Mouse (Mus musculus) stomach, postnatal 0 days (tissue): ENCODE measurements around the gene Gli2. TPM values are rescaled to one million over a fixed set of nuclear protein-coding genes. Genes with fewer than 3 reads are reported as not detected.
A peak's percentile ranks its signal among the peaks of the same experiment; 100 is the strongest.

Experiments
- ATAC-seq: fragments of 200-750 bp; cut with Nextera tagmentation; 2 replicates; pipeline ENCODE4 v1.8.0; 2017; ENCODE audit not compliant: low FRiP score, low TSS enrichment
- DNase-seq: peaks from one replicate; pipeline ENCODE4 v3.0.0-alpha.2; 2016; ENCODE audit warnings: low spot score
- H3K27ac ChIP-seq: fragments of 300-500 bp; sonication (generic); replicated peaks from 2 replicates; pipeline ENCODE4 v1.5.1; 2014; ENCODE audit warnings: mild to moderate bottlenecking, control low read depth
- H3K27me3 ChIP-seq: fragments of 300-500 bp; sonication (generic); 2 replicates; pipeline ENCODE4 v1.6.1; 2014; ENCODE audit warnings: low read length; ENCODE audit not compliant: control insufficient read depth, insufficient read depth
- H3K36me3 ChIP-seq: fragments of 300-500 bp; sonication (generic); 2 replicates; pipeline ENCODE4 v1.6.1; 2014; ENCODE audit warnings: low read length, mixed read lengths; ENCODE audit not compliant: control insufficient read depth, insufficient read depth
- H3K4me1 ChIP-seq: fragments of 300-500 bp; sonication (generic); replicated peaks from 2 replicates; pipeline ENCODE4 v1.6.1; 2014; ENCODE audit warnings: antibody characterized with exemption; ENCODE audit not compliant: control insufficient read depth, insufficient read depth
- H3K4me2 ChIP-seq: fragments of 300-500 bp; sonication (generic); replicated peaks from 2 replicates; pipeline ENCODE4 v1.6.1; 2014; ENCODE audit warnings: low read depth, mild to moderate bottlenecking, control low read depth, moderate library complexity
- H3K4me3 ChIP-seq: fragments of 300-500 bp; sonication (generic); 2 replicates; pipeline ENCODE4 v1.5.1; 2014; ENCODE audit warnings: low read depth, low read length, control low read depth
- H3K9ac ChIP-seq: fragments of 300-500 bp; sonication (generic); 2 replicates; pipeline ENCODE4 v1.6.1; 2014; ENCODE audit warnings: mild to moderate bottlenecking, low read length, control low read depth, mixed read lengths
- H3K9me3 ChIP-seq: fragments of 300-500 bp; sonication (generic); 2 replicates; pipeline ENCODE4 v1.6.1; 2016; ENCODE audit warnings: low read length; ENCODE audit not compliant: control insufficient read depth
- CTCF ChIP-seq: IDR thresholded peaks from 2 replicates; pipeline ENCODE4 v1.5.1; 2016; ENCODE audit warnings: antibody characterized with exemption, low read depth, mild to moderate bottlenecking, moderate library complexity
- EP300 ChIP-seq: optimal IDR thresholded peaks from 2 replicates; pipeline ENCODE3; 2016; ENCODE audit warnings: antibody characterized with exemption
- WGBS: fragments of 180-500 bp; shearing (Covaris S2); extraction: QIAGEN DNeasy Blood & Tissue Kit; methylation state at CpG from one replicate; pipeline ENCODE4 v1.1.7; 2014; 5-methylcytosine and 5-hydroxymethylcytosine counted together
- polyA plus RNA-seq: library from polyadenylated mRNA; unstranded; fragments of >200 nt; fragmentation: Nextera tagmentation; extraction: Ambion mirVana; gene quantifications from 2 replicates; pipeline ENCODE4 v1.2.1, GENCODE M21; 2015

The Gli2 gene
- polyA plus RNA-seq, 1 experiment from 2014 or later = 2.0 TPM

DNA sequence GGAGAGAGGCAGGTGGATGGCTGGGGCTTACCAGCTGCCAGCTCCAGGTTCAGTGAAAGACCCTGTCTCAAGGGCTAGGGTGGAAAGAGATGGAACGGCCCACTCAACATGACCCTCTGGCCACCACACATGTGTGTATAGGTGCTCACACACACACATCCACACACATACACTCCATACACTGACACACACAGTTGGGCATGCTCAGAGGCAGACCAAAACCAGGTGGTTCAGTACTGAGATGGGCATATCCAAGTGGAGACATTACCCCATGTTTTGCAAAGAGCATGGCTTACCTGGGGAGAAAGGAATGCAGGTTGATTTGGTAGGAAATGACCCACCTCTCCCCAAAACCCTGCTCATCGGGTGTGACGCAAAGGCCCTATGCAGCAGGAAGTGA is 228.4 kb downstream of the Gli2 start:
- no peak overlapping the region for H3K4me3 ChIP-seq
- no peak overlapping the region for H3K27ac ChIP-seq
- DNase-seq (no peak), ATAC-seq (peak; percentile 38; the same call in 1 of the 2 replicates)
- H3K4me2 ChIP-seq = no peak overlapping the region
- H3K9me3 ChIP-seq = no peaks in the 10 kb centered on the region
- WGBS = 65% methylated on average over 3 of the region's 3 CpGs
- TF ChIP-seq EP300 = no peak
- no peak for TF ChIP-seq CTCF
- no peak overlapping the region for H3K9ac ChIP-seq
- peaks cover 3% of the 10 kb centered on the region; the same call in 1 of the 2 replicates for H3K4me1 ChIP-seq
- no peaks in the 10 kb centered on the region for H3K27me3 ChIP-seq
- no peaks in the 10 kb centered on the region for H3K36me3 ChIP-seq

DNA sequence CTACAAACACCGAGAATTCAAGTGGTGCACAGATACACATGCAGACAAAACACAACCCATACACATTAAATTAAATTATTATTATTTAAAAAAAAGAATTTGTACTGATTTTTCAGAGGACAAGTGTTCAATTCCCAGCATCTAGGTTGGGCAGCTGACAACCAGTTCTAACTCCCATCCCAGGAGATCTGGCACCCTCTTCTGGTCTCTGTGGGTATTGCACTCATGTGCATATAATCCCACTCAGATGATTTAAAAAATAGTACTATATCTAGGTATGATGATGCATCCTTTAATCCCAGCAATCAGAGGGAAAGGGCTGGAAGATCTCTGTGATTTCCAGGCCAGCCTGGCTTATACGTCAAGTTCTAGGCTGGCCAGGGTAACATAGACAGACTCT is 231.2 kb downstream of the Gli2 start:
- TF ChIP-seq CTCF (peak; percentile 42), EP300 (no peak)
- ATAC-seq = no peak
- Histone ChIP-seq H3K4me3 (no peak overlapping the region), H3K36me3 (no peaks in the 10 kb centered on the region), H3K9ac (no peak overlapping the region), H3K9me3 (no peaks in the 10 kb centered on the region), H3K4me1 (peaks cover 3% of the 10 kb centered on the region; the same call in 1 of the 2 replicates), H3K4me2 (no peak overlapping the region), H3K27ac (no peak overlapping the region), H3K27me3 (no peaks in the 10 kb centered on the region)
- no peak for DNase-seq
- 97% methylated on average over 2 of the region's 2 CpGs for WGBS

DNA sequence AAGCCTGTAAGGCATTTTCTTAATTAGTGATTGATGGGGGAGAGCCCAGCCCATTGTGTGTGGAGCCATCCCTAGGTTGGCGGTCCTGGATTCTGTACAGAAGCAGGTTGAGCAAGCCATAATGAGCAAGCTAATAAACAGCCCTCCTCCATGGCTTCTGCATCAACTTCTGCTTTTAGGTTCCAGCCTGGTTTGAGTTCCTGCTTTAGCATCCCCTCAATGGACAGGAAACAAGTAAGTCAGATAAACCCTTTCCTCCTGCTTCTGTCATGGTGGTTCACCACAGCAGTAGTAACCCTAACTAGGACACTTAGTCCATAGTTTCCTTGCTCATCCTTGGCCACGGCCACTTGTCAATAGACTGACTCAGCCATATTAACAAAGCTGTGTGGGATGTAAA is 238.4 kb downstream of the Gli2 start:
- H3K27ac ChIP-seq = no peak overlapping the region
- WGBS = 95% methylated on average over 2 of the region's 2 CpGs
- TF ChIP-seq EP300 = no peak
- TF ChIP-seq CTCF = no peak
- no peak for DNase-seq
- ATAC-seq = no peak
- H3K4me1 ChIP-seq = no peaks in the 10 kb centered on the region
- no peaks in the 10 kb centered on the region for H3K9me3 ChIP-seq
- H3K4me3 ChIP-seq = no peak overlapping the region
- H3K9ac ChIP-seq = no peak overlapping the region
- H3K4me2 ChIP-seq = no peak overlapping the region
- no peaks in the 10 kb centered on the region for H3K27me3 ChIP-seq
- no peaks in the 10 kb centered on the region for H3K36me3 ChIP-seq

DNA sequence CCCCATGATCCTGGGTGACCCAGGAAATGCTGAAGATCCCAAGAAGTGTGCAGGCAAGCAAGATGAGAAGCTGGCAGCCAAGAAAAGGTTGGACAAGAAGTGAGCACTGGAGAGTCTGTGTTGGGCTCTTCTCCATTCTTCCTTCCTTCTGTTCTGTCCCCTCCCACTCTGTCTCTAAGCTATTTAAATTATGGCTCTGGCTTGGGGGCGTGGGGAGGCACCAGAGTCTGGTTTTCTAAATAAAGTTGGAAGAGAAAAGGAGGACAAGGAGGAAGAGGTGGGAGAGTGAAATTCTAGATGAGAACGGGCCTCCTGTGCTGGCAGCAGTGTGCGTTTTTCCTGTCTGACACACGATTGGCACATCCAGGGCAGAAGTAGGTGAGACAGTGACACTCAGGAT is 243.1 kb downstream of the Gli2 start:
- ATAC-seq (no peak), DNase-seq (no peak)
- Histone ChIP-seq H3K9me3 (no peaks in the 10 kb centered on the region), H3K4me1 (no peaks in the 10 kb centered on the region), H3K4me3 (no peak overlapping the region), H3K9ac (no peak overlapping the region), H3K36me3 (no peaks in the 10 kb centered on the region), H3K4me2 (no peak overlapping the region), H3K27me3 (no peaks in the 10 kb centered on the region), H3K27ac (no peak overlapping the region)
- TF ChIP-seq EP300 (no peak), CTCF (no peak)
- 67% methylated on average over 4 of the region's 4 CpGs for WGBS

DNA sequence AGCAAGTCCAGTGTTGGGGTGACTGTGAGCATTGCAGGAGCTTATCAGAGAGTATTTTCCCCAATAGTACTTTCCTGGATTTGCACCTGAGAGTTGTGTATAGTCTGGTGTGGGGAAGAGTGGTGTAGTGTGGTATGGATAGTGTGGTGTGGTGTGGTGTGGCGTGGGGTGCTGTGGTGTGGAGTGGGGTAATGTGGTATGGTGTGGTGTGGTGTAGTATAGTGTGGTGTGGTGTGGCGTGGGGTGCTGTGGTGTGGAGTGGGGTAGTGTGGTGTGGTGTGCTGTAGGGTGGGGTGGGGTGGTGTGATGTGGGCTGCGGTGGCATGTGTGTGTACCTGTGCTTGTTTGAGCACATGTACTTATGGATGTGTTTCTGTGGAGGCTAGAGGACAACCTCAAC is 246.7 kb downstream of the Gli2 start:
- WGBS = 98% methylated on average over 3 of the region's 3 CpGs
- Histone ChIP-seq H3K27ac (no peak overlapping the region), H3K9ac (no peak overlapping the region), H3K36me3 (no peaks in the 10 kb centered on the region), H3K9me3 (no peaks in the 10 kb centered on the region), H3K4me3 (no peak overlapping the region), H3K4me1 (no peaks in the 10 kb centered on the region), H3K27me3 (no peaks in the 10 kb centered on the region), H3K4me2 (no peak overlapping the region)
- no peak for ATAC-seq
- TF ChIP-seq CTCF (no peak), EP300 (no peak)
- no peak for DNase-seq

DNA sequence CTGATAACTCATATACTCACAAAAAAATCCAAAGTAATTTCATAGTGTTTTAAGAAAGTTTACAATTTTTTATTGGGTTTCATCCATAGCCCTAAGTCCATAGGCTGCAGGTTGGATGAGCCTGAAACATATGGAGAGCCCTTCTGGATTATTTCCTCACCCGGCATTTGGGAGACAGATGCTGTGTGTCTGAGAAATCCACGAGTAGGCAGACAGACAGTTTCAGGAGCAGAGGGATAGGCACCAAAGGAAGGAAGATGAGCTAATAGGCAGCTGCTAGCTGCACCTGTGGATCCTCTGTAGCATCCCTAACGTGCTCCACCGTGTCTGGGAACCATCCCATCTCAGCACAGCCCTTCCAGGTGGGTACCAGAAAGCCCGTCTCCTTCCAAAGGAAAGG is 251.3 kb downstream of the Gli2 start:
- Histone ChIP-seq H3K9me3 (no peaks in the 10 kb centered on the region), H3K27me3 (no peaks in the 10 kb centered on the region), H3K4me3 (no peak overlapping the region), H3K4me2 (no peak overlapping the region), H3K9ac (no peak overlapping the region), H3K27ac (no peak overlapping the region), H3K4me1 (no peaks in the 10 kb centered on the region), H3K36me3 (no peaks in the 10 kb centered on the region)
- TF ChIP-seq EP300 (no peak), CTCF (no peak)
- DNase-seq = no peak
- ATAC-seq = no peak
- 72% methylated on average over 5 of the region's 5 CpGs for whole genome bisulfite sequencing
